Mouse (Mus musculus) C2C12 (cell line): ENCODE measurements at regions not wholly inside any gene's neighbourhood (a gene's known extent, or its start where the extent isn't known, plus 50 kb on each side); places are given as distances from the start of the nearest gene placed in this dataset.

Experiments
- CEBPB ChIP-seq: IDR thresholded peaks from one replicate; pipeline ENCODE4 v1.6.1; 2011; ENCODE audit warnings: low read depth, mild to moderate bottlenecking, control low read depth, moderate library complexity
- CTCF ChIP-seq: IDR thresholded peaks from one replicate; pipeline ENCODE4 v1.5.1; 2011; ENCODE audit not compliant: control insufficient read depth, insufficient read depth, insufficient read length
- MAX ChIP-seq: IDR thresholded peaks from one replicate; pipeline ENCODE4 v1.6.1; 2011; ENCODE audit warnings: mild to moderate bottlenecking, control low read depth
- MYOD1 ChIP-seq: IDR thresholded peaks from one replicate; pipeline ENCODE4 v1.6.1; 2011; ENCODE audit warnings: low read depth; ENCODE audit not compliant: control insufficient read depth, insufficient read length
- USF1 ChIP-seq: IDR thresholded peaks from one replicate; pipeline ENCODE4 v1.6.1; 2011; ENCODE audit warnings: low read depth, mild to moderate bottlenecking, control low read depth, moderate library complexity

- TF ChIP-seq CTCF (no peak), USF1 (no peak), CEBPB (no peak), MYOD1 (no peak), MAX (no peak)
Observed at GRCm38 (mm10) chr12:16260501-16260900, 350.3 kb downstream of the Lpin1 start.
